Mouse (Mus musculus) stomach, embryonic 16.5 days (tissue): ENCODE measurements at regions not wholly inside any gene's neighbourhood (a gene's known extent, or its start where the extent isn't known, plus 50 kb on each side); places are given as distances from the start of the nearest gene placed in this dataset.

Experiments used
- ATAC-seq: fragments of 200-750 bp; cut with Nextera tagmentation; 2 replicates; pipeline ENCODE4 v1.8.0; 2017; ENCODE audit warnings: moderate number of reproducible peaks, moderate TSS enrichment; ENCODE audit not compliant: insufficient read depth, low FRiP score
- H3K27ac ChIP-seq: fragments of 300-500 bp; sonication (generic); 2 replicates; pipeline ENCODE4 v1.5.1; 2014; ENCODE audit warnings: low read length
- H3K27me3 ChIP-seq: fragments of 300-500 bp; sonication (generic); 2 replicates; pipeline ENCODE4 v1.6.1; 2014; ENCODE audit warnings: low read length, control low read depth, mixed read lengths; ENCODE audit not compliant: control insufficient read depth, insufficient read depth
- H3K36me3 ChIP-seq: fragments of 300-500 bp; sonication (generic); 2 replicates; pipeline ENCODE4 v1.6.1; 2014; ENCODE audit warnings: low read length; ENCODE audit not compliant: control insufficient read depth, insufficient read depth
- H3K4me1 ChIP-seq: fragments of 300-500 bp; sonication (generic); 2 replicates; pipeline ENCODE4 v1.6.1; 2014; ENCODE audit warnings: low read length, control low read depth, mixed read lengths; ENCODE audit not compliant: control insufficient read depth, insufficient read depth
- H3K4me2 ChIP-seq: fragments of 300-500 bp; sonication (generic); 2 replicates; pipeline ENCODE4 v1.6.1; 2014; ENCODE audit warnings: low read depth, low read length, mixed read lengths
- H3K4me3 ChIP-seq: fragments of 300-500 bp; sonication (generic); replicated peaks from 2 replicates; pipeline ENCODE4 v1.5.1; 2014; ENCODE audit warnings: mild to moderate bottlenecking, low read length
- H3K9ac ChIP-seq: fragments of 300-500 bp; sonication (generic); 2 replicates; pipeline ENCODE4 v1.6.1; 2014; ENCODE audit warnings: low read length
- H3K9me3 ChIP-seq: fragments of 300-500 bp; sonication (generic); replicated peaks from 2 replicates; pipeline ENCODE4 v1.6.1; 2016; ENCODE audit warnings: low read length, control low read depth; ENCODE audit not compliant: control insufficient read depth
- WGBS: fragments of 180-500 bp; shearing (Covaris S2); extraction: QIAGEN DNeasy Blood & Tissue Kit; methylation state at CpG from one replicate; pipeline ENCODE4 v1.1.7; 2014; 5-methylcytosine and 5-hydroxymethylcytosine counted together

DNA sequence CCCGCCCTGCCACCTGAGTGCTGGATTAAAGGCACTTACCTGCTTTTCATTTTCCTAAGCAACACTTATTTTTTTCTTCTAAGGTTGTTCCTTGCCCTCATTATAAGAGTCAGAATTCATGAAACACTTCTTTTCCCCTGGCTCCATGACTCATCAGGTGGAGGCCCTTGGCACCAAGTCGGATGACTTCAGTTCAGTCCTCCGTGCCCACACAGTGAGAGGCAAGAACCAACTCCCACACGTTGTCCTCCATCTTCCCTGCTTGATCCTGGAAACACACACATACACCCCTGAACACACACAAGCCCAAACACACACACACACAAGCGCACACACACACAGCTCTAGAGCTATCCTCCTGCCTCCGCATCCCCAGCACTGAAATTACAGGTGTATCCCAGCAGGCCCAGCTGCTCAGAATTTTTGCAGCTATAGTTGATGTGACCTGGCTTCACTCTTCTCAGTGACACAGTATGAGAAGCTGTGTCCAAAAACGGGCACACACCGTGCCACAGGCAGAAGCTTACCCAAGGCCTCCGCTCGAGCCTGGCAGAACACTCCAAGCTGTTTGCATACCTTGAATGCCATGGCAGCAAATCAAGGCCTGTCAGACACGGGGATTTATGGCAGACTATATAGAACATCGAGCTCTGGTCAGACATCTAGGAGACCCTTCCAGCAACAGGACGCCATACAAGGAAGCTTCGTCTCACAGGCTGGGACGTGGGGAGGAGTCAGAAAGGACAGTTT, 49.7 kb upstream of the Ier3 start:
- H3K9ac ChIP-seq, result 0 out of 2 replicates have a peak overlapping the region, but pooled peaks have one; percentile 10
- WGBS, result 63% methylated on average over 15 of the region's 15 CpGs
- peaks cover 14% of the 10 kb centered on the region for H3K4me1 ChIP-seq
- no peaks in the 10 kb centered on the region for H3K27me3 ChIP-seq
- no peak overlapping the region for H3K4me3 ChIP-seq
- no peaks in the 10 kb centered on the region for H3K36me3 ChIP-seq
- ATAC-seq, result peak; percentile 20; the same call in 1 of the 2 replicates
- no peaks in the 10 kb centered on the region for H3K9me3 ChIP-seq
- peak overlapping the region; percentile 74 for H3K27ac ChIP-seq
- no peak overlapping the region for H3K4me2 ChIP-seq
